Mouse (Mus musculus) gastrocnemius, postnatal 25 days (tissue): ENCODE results near the gene Gm10282. TPM values are rescaled to one million over a fixed set of nuclear protein-coding genes. Genes with fewer than 3 reads are reported as not detected.

Experiments used
- DNase-seq: peaks from one replicate; pipeline ENCODE4 v3.0.0; 2022
- total RNA-seq, 2 experiments: library from RNA; stranded (reverse); gene quantifications; 1 replicate in 1 of 2; 2 replicates in 1 of 2; pipeline ENCODE4 v1.2.3; 2021

Gene Gm10282
- total RNA-seq, 2 experiments from 2014 or later: 2.0 to 3.7 TPM

GRCm38 (mm10) chr8:72324036-72324706 lies 19.1 kb upstream of the Gm10282 start:
- no peak for DNase-seq

GRCm38 (mm10) chr8:72323131-72323725 lies 18.2 kb upstream of the Gm10282 start:
- no peak for DNase-seq

GRCm38 (mm10) chr8:72322471-72322889 lies 17.4 kb upstream of the Gm10282 start:
- peak; percentile 40 for DNase-seq

- DNase-seq: no peak
Observed at GRCm38 (mm10) chr8:72321635-72322441, 16.8 kb upstream of the Gm10282 start.

- DNase-seq: no peak
Observed at GRCm38 (mm10) chr8:72320803-72321583, 15.9 kb upstream of the Gm10282 start.

- no peak for DNase-seq
Observed at GRCm38 (mm10) chr8:72319921-72320802, 15.1 kb upstream of the Gm10282 start.

GRCm38 (mm10) chr8:72319397-72319796 lies 14.3 kb upstream of the Gm10282 start:
- peak; percentile 48 for DNase-seq

- peak; percentile 99 for DNase-seq
Observed at GRCm38 (mm10) chr8:72318801-72319322, 13.8 kb upstream of the Gm10282 start, which contains the start of gene Klf2. Gene Klf2 (plus strand): TSS chr8:72319033.

- DNase-seq: no peak
Observed at GRCm38 (mm10) chr8:72317741-72318301, 12.8 kb upstream of the Gm10282 start.

- no peak for DNase-seq
Observed at GRCm38 (mm10) chr8:72316053-72316695, 11.1 kb upstream of the Gm10282 start.

GRCm38 (mm10) chr8:72312926-72313518 lies 8.0 kb upstream of the Gm10282 start:
- no peak for DNase-seq

GRCm38 (mm10) chr8:72310849-72311506 lies 5.9 kb upstream of the Gm10282 start:
- peak; percentile 50 for DNase-seq

GRCm38 (mm10) chr8:72308276-72308675 lies 3.2 kb upstream of the Gm10282 start:
- DNase-seq: no peak

- no peak for DNase-seq
Observed at GRCm38 (mm10) chr8:72306913-72307312, 1.9 kb upstream of the Gm10282 start.

- DNase-seq: peak; percentile 86
Observed at GRCm38 (mm10) chr8:72303633-72304032, 1.4 kb downstream of the Gm10282 start.

GRCm38 (mm10) chr8:72302986-72303612 lies 2.0 kb downstream of the Gm10282 start:
- peak; percentile 45 for DNase-seq

- DNase-seq: no peak
Observed at GRCm38 (mm10) chr8:72301497-72301896, 3.6 kb downstream of the Gm10282 start.

GRCm38 (mm10) chr8:72300654-72301400 lies 4.2 kb downstream of the Gm10282 start:
- DNase-seq: no peak
